Mouse (Mus musculus): ENCODE results near the gene Chst3.
"Not testable (repeated sequence)": the region's sequence is repeated elsewhere in the genome, so short reads cannot be mapped to it uniquely, and the experiment has no call there.

Chst3 gene

GRCm38 (mm10) chr10:60218591-60219499 is at the start of gene Chst3:
Gene Chst3, minus strand, starts transcription at chr10:60219260.
- peak; percentile 79 for DNase-seq (ENCODE audit: extremely low spot score, low spot score)

DNA sequence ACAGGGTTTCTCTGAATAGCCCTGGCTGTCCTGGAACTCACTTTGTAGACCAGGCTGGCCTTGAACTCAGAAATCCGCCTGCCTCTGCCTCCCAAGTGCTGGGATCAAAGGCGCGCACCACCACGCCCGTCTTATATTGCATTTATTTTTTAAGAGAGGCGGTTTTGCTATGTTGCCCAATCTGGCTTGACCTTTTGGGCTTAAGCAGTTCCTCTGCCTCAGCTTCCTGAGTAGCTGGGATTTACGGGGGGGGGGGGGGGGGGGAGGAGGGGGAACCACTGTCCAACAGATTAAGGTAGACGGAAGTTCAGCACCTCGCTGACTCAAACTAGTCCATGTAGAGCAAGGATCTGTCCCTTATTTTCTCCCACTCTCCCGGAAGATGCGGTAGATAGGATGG is 49.7 kb upstream of the Chst3 start:
- DNase-seq (ENCODE audit: extremely low spot score, low spot score), result no peak

- DNase-seq (ENCODE audit: extremely low spot score, low spot score), result no peak
Measured at GRCm38 (mm10) chr10:60266842-60267401, 47.9 kb upstream of the Chst3 start.

DNA sequence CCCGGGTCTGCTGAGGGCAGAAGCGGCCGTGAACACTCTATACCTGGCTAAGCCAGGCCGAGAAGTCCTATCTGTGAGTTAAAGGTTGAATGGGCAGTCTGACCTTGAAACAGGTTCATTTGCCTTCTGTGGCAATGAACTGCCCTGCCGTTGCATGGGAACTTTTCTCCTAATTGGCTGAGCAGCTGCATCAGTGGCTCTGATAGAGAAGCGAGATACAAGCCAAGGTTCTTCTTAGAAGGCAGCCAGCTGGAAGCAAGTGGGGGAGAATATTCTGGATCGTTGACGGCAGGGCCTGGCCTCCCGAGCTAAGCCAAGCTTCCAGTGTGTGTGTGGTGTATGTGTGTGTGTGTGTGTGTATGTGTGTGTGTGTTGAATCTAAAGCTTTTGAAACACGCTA is 46.2 kb upstream of the Chst3 start:
- no peak for DNase-seq (ENCODE audit: extremely low spot score, low spot score)

DNA sequence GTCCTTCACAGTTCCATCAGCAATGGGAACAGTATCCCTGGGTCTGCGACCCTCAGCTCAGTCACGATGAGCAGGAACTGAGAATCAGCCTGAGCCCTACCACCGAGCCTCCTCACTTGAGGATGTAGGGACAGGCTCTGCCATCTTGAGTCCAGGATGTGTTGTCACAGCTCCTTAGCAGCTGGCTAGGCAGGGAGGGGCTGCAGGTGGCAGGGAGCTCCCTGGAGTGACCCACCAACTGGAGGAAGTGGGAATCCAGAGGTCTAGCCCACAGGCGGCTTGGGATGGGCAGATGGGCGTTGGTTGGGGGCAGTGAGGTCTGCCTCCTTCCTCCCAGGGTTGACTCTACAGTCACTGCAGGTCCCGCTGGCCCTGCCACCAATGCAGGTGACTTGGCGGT is 44.3 kb upstream of the Chst3 start:
- DNase-seq (ENCODE audit: extremely low spot score, low spot score), result no peak

- DNase-seq (ENCODE audit: extremely low spot score, low spot score), result no peak
Measured at GRCm38 (mm10) chr10:60262386-60262785, 43.3 kb upstream of the Chst3 start.

- no peak for DNase-seq (ENCODE audit: extremely low spot score, low spot score)
Measured at GRCm38 (mm10) chr10:60261530-60261929, 42.5 kb upstream of the Chst3 start.

GRCm38 (mm10) chr10:60260557-60261294 is 41.7 kb upstream of the Chst3 start:
- DNase-seq (ENCODE audit: extremely low spot score, low spot score), result no peak

DNA sequence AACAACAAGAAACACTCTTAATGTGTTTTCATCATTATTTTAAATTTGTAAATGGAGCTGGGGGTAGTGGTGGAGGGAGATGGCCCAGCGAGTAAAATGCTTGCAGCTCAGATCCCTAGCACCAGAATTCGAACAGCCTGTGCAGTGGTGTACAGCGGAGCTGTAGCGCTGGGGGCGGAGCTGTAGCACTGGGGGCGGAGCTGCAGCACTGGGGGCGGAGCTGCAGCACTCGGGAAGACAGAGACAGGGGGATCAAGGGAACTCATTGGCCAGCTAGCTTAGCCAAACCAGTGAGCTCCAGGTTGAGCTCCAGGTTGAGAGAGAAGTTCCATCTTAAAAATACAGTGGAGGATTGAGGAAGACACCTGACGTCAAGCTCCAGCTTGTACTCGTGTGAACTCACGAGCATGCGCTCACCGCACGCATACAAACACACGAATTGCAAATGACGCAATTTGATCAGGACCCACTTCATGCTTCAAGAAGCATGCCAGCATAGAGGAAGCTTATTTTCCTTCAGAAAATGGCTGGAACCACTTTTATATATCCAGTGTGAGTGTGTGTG is 38.3 kb upstream of the Chst3 start:
- no peak for DNase-seq (ENCODE audit: extremely low spot score, low spot score)

DNA sequence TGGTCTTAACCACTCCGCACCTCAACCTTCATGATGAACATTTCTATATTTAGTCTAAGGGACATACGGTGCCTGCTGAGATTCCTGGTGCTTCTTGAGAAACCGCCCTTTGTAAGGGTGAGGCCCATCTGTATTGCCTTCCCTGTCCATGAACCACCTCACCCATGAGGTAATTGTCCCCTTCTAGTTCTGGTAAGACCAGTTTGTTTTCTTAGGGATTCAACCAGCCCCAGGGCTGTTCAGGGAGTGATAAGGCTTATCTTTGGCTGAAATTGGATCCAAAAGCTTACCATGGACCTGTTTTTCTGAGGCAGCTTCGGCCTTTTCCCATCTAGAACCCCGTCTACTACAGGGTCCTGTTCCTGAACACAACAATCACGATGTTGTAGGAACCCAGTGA is 37.0 kb upstream of the Chst3 start:
- DNase-seq (ENCODE audit: extremely low spot score, low spot score), result no peak

- DNase-seq (ENCODE audit: extremely low spot score, low spot score), result no peak
Measured at GRCm38 (mm10) chr10:60252606-60253005, 33.5 kb upstream of the Chst3 start.

DNA sequence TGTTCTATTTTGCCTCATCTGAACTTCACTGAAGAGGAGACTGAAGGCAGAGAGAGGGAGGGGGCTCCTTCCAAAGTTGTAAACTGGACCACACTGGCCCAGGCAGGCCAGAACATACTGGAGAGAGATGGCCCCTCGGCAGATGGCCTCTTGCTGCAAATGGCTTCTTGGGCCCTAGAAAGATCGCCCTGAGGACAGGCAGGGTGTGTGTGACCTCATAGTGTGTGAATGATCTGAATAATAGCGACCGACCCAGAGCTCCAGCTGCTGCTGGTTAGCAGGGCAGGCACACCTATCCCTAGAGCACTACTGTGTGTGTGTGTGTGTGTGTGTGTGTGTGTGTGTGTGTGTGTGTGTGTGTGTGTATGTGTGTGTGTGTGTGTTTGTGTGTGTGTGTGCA is 33.1 kb upstream of the Chst3 start:
- no peak for DNase-seq (ENCODE audit: extremely low spot score, low spot score)

GRCm38 (mm10) chr10:60250426-60250965 is 31.4 kb upstream of the Chst3 start:
- DNase-seq (ENCODE audit: extremely low spot score, low spot score), result no peak

GRCm38 (mm10) chr10:60248345-60248744 is 29.3 kb upstream of the Chst3 start:
- peak; percentile 28 for DNase-seq (ENCODE audit: extremely low spot score, low spot score)

- peak; percentile 64 for DNase-seq (ENCODE audit: extremely low spot score, low spot score)
Measured at GRCm38 (mm10) chr10:60246519-60246918, 27.5 kb upstream of the Chst3 start.

DNA sequence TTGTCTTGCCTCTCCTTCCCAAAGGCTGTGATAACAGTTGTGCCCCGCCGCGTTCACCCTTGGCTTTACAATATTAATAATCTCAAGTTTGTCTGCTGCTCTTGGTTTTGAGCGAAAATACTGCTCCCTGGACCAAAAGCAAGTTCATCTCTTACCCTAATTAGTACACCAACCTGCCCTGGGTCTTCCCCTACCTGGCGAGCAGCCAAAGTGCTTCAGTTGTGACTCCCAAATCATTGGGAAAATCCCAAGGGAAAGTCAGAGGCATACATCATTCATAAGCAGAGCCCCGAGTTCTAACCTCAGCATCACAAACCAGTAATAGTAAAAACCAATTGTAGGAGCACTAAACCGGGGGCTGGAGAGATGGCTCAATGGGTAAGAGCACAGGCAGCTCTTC is 26.6 kb upstream of the Chst3 start:
- DNase-seq (ENCODE audit: extremely low spot score, low spot score), result no peak

DNA sequence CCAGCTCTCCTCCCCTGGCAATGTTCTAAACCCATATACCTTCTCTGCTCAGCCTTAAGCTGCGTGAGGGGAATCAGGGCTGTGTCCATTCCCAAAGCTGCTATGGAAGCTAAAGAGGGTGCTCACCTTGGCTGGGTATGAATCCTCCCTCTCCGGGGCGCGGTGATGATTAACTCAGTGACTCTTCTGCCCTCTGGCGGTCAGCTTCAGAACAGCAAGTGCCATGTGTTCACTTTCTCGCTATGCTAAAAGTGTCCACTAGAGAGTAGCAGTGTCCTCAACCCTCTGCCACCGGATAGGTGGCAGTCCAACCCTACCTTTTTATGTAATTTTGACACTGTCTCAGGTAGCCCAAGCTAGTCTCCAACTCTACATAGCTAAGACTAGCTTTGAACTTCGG is 26.0 kb upstream of the Chst3 start:
- DNase-seq (ENCODE audit: extremely low spot score, low spot score), result peak; percentile 93

DNA sequence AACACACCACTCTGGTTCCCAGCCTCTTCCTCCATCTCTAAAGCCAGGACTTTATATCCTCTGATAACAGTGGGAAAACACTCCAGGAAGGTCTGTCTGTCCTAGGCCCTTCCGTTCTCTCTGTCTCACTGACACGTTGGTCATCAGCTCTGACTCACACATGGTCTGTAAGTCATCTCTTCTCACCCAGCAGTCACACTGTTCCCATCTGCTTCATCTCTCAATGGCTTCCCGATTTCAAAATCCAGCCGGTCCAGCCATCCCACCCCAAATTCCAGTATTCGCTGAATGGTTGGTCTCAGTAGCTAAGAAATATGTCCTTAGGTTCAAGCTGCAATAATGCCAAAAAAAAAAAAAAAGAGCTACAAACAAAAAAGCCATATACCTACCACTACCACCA is 24.9 kb upstream of the Chst3 start:
- no peak for DNase-seq (ENCODE audit: extremely low spot score, low spot score)

DNA sequence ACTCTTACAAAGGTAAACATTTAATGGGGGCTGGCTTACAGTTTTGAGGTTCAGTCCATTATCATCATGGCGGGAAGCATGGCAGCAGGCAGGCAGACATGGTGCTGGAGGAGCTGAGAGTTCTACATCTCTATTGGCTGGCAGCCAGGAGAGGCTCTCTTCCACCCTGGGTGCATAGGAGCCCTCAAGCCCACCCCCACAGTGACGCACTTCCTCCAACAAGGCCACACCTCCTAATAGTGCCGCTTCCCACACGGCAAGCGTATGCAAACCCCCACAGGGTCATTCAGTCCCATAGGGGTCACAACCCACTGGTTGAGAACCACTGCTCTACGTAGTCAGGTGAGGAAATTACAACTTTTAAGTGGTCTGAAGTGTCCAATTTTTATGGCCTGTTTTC is 21.4 kb upstream of the Chst3 start:
- DNase-seq (ENCODE audit: extremely low spot score, low spot score), result no peak

DNA sequence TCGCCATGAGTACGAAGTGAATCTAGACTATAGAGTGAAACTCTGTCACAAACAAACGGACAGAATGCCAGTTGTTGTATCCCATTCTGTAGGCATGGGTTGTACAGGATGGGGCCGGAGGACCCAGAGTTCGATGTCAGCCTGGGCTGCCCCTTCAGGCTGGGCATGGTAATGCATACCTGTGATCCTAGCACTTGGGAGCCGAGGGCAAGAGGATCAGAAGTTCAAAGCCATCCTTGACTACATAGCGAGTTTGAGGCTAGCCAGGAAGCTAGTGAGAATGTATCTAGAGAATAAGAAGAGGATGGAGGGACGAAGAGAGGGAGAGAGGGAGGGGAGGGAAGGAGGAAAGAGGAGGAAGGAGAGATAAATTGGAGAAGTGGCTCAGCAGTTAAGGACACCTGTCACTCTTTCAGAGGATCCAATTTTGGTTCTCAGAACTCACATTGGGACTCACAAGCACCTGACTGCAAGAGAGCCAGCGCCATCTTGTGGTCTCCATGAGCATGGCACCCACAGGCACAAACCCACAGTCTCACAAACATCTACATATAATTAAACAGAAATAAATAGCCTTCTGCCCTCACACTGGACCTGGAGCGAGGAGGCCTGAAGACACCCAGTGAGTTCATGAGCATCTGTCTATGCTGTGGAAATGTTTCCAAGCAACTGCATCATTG is 18.6 kb upstream of the Chst3 start:
- DNase-seq (ENCODE audit: extremely low spot score, low spot score), result peak; percentile 68

DNA sequence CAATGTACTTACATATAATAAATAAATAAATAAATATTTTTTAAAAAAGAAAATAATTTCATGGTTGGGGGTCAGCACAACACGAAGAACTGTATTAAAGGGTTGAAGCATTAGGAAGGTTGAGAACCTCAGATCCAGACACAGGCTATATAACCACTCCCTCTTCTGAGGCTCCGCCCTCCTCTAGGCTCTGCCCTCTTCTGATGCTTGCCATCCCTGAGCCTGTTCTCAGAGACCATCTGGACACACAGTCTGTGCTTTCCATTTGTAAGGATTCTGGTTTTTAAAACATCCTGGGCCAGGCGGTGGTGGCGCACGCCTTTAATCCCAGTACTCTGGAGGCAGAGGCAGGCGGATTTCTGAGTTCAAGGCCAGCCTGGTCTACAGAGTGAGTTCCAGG is 16.8 kb upstream of the Chst3 start:
- DNase-seq (ENCODE audit: extremely low spot score, low spot score), result not testable (repeated sequence)
